Mouse (Mus musculus) G1E (cell line): ENCODE measurements around the gene Psmg4. TPM values are rescaled to one million over a fixed set of nuclear protein-coding genes. Genes with fewer than 3 reads are reported as not detected.

Experiments
- ATAC-seq: 2 replicates; pipeline ENCODE4 v1.8.0; 2016; ENCODE audit warnings: mild to moderate bottlenecking; ENCODE audit not compliant: insufficient number of reproducible peaks, poor library complexity, low FRiP score, severe bottlenecking; ENCODE audit errors: extremely low read depth
- DNase-seq: peaks from one replicate; pipeline ENCODE4 v3.0.0; 2012; ENCODE audit warnings: low spot score
- H3K27me3 ChIP-seq: 2 replicates; pipeline ENCODE4 v1.6.1; 2012; ENCODE audit warnings: mild to moderate bottlenecking, low read length, inconsistent platforms; ENCODE audit not compliant: insufficient read depth
- H3K36me3 ChIP-seq: replicated peaks from 2 replicates; pipeline ENCODE3; 2012; ENCODE audit warnings: mild to moderate bottlenecking, inconsistent platforms
- H3K4me1 ChIP-seq: 2 replicates; pipeline ENCODE4 v1.6.1; 2012; ENCODE audit warnings: low read depth, low read length, inconsistent platforms, mixed read lengths; ENCODE audit not compliant: insufficient read depth
- H3K4me3 ChIP-seq: 2 replicates; pipeline ENCODE4 v1.5.1; 2012; ENCODE audit warnings: low read depth, mild to moderate bottlenecking, inconsistent platforms, low read length, moderate library complexity, mixed read lengths
- H3K9me3 ChIP-seq: replicated peaks from 2 replicates; pipeline ENCODE4 v1.6.1; 2012; ENCODE audit warnings: inconsistent platforms
- CTCF ChIP-seq: IDR thresholded peaks from 2 replicates; pipeline ENCODE4 v1.5.1; 2012; ENCODE audit warnings: low read depth, low read length, inconsistent platforms, mixed read lengths
- GATA1 ChIP-seq: IDR thresholded peaks from 2 replicates; pipeline ENCODE4 v1.6.1; 2012; ENCODE audit warnings: borderline replicate concordance, low read length, inconsistent platforms, mixed read lengths
- GATA2 ChIP-seq: IDR thresholded peaks from 2 replicates; pipeline ENCODE4 v1.6.1; 2012; ENCODE audit warnings: low read depth, low read length, inconsistent platforms, borderline replicate concordance
- POLR2AphosphoS5 ChIP-seq: IDR thresholded peaks from 2 replicates; pipeline ENCODE4 v1.6.1; 2012; ENCODE audit warnings: low read depth, low read length, inconsistent platforms; ENCODE audit not compliant: insufficient replicate concordance
- TAL1 ChIP-seq: conservative IDR thresholded peaks from 2 replicates; pipeline ENCODE4 v1.6.1; 2012; ENCODE audit warnings: low read depth, low read length, inconsistent platforms, mixed read lengths
- polyA plus RNA-seq: library from polyadenylated mRNA; stranded (reverse); fragments of >175 nt; gene quantifications from 2 replicates; pipeline ENCODE4 v1.2.3, GENCODE M21; 2012
- total RNA-seq, 2 experiments: library from RNA; stranded (forward) in 1 of 2; stranded (reverse) in 1 of 2; fragments of 200-1000 nt in 1 of 2; fragments of >200 nt in 1 of 2; fragmentation: Nextera tagmentation in 1 of 2; gene quantifications; 2 replicates each; pipeline ENCODE4 v1.2.3; 2014 to 2017

Psmg4 gene
- total and polyA plus RNA-seq, 3 experiments: 5.9 to 126 (median 38.1) TPM

- no peak for ATAC-seq
- Histone ChIP-seq H3K4me3 (no peak overlapping the region), H3K4me1 (peaks cover 33% of the 10 kb centered on the region), H3K36me3 (no peaks in the 10 kb centered on the region), H3K27me3 (peaks cover 16% of the 10 kb centered on the region), H3K9me3 (no peaks in the 10 kb centered on the region)
- no peak for TF ChIP-seq POLR2AphosphoS5
- TF ChIP-seq GATA1: no peak
- TF ChIP-seq TAL1: no peak
- TF ChIP-seq CTCF: no peak
- TF ChIP-seq GATA2: no peak
- no peak for DNase-seq
Observed at GRCm38 (mm10) chr13:34125711-34126110, 37.1 kb upstream of the Psmg4 start.

GRCm38 (mm10) chr13:34128276-34129114 lies 34.3 kb upstream of the Psmg4 start:
- Histone ChIP-seq H3K9me3 (no peaks in the 10 kb centered on the region), H3K4me3 (no peak overlapping the region), H3K27me3 (peaks cover 38% of the 10 kb centered on the region), H3K4me1 (peaks cover 38% of the 10 kb centered on the region), H3K36me3 (no peaks in the 10 kb centered on the region)
- TF ChIP-seq TAL1 (no peak), GATA2 (no peak), GATA1 (no peak), CTCF (no peak), POLR2AphosphoS5 (no peak)
- ATAC-seq (no peak), DNase-seq (no peak)

- H3K36me3 ChIP-seq: no peaks in the 10 kb centered on the region
- TF ChIP-seq GATA1 (no peak), POLR2AphosphoS5 (no peak), CTCF (no peak), TAL1 (no peak), GATA2 (no peak)
- peaks cover 46% of the 10 kb centered on the region for H3K27me3 ChIP-seq
- DNase-seq (peak; percentile 47), ATAC-seq (no peak)
- no peaks in the 10 kb centered on the region for H3K9me3 ChIP-seq
- H3K4me1 ChIP-seq: peaks cover 36% of the 10 kb centered on the region
- H3K4me3 ChIP-seq: peak overlapping the region; percentile 75
Observed at GRCm38 (mm10) chr13:34129485-34130225, 33.1 kb upstream of the Psmg4 start.

GRCm38 (mm10) chr13:34130226-34130731 lies 32.5 kb upstream of the Psmg4 start, which contains the start of gene Tubb2b:
Gene Tubb2b (minus strand): TSS chr13:34130466.
- peak; percentile 69 for ATAC-seq
- TF ChIP-seq GATA2 (no peak), POLR2AphosphoS5 (no peak), GATA1 (no peak), TAL1 (no peak), CTCF (no peak)
- Histone ChIP-seq H3K4me1 (peaks cover 36% of the 10 kb centered on the region), H3K36me3 (no peaks in the 10 kb centered on the region), H3K4me3 (peak within 1 kb of the TSS; percentile 75), H3K27me3 (peaks cover 47% of the 10 kb centered on the region), H3K9me3 (no peaks in the 10 kb centered on the region)
- peak; percentile 83 for DNase-seq

- ATAC-seq (peak; percentile 60), DNase-seq (peak; percentile 44)
Observed at GRCm38 (mm10) chr13:34131011-34131707, 31.6 kb upstream of the Psmg4 start.

More at GRCm38 (mm10) chr13:34131011-34131707, 31.6 kb upstream of the Psmg4 start:
- TF ChIP-seq POLR2AphosphoS5 (no peak), TAL1 (no peak), GATA2 (no peak), GATA1 (no peak), CTCF (no peak)
- peak overlapping the region; percentile 50; the same call in 1 of the 2 replicates for H3K4me3 ChIP-seq
- H3K9me3 ChIP-seq: no peaks in the 10 kb centered on the region
- H3K27me3 ChIP-seq: peaks cover 47% of the 10 kb centered on the region
- H3K4me1 ChIP-seq: peaks cover 36% of the 10 kb centered on the region
- no peaks in the 10 kb centered on the region for H3K36me3 ChIP-seq
